Mouse (Mus musculus) neural tube, embryonic 14.5 days (tissue): ENCODE data around the gene Wdr25. TPM values are rescaled to one million over a fixed set of nuclear protein-coding genes. Genes with fewer than 3 reads are reported as not detected.

ENCODE experiments used
- ATAC-seq: fragments of 200-750 bp; cut with Nextera tagmentation; 2 replicates; pipeline ENCODE4 v1.8.0; 2017; ENCODE audit warnings: low read depth, mild to moderate bottlenecking, moderate TSS enrichment, moderate library complexity
- H3K27ac ChIP-seq: fragments of 300-500 bp; sonication (generic); 2 replicates; pipeline ENCODE4 v1.5.1; 2014; ENCODE audit warnings: low read depth, mild to moderate bottlenecking, control low read depth, low read length, moderate library complexity, mixed read lengths
- H3K27me3 ChIP-seq: fragments of 300-500 bp; sonication (generic); 2 replicates; pipeline ENCODE4 v1.6.1; 2014; ENCODE audit warnings: low read length; ENCODE audit not compliant: control insufficient read depth, insufficient read depth
- H3K36me3 ChIP-seq: fragments of 300-500 bp; sonication (generic); 2 replicates; pipeline ENCODE4 v1.6.1; 2014; ENCODE audit warnings: low read length, mixed read lengths; ENCODE audit not compliant: control insufficient read depth, insufficient read depth
- H3K4me1 ChIP-seq: fragments of 300-500 bp; sonication (generic); 2 replicates; pipeline ENCODE4 v1.6.1; 2014; ENCODE audit warnings: low read length; ENCODE audit not compliant: control insufficient read depth, insufficient read depth
- H3K4me2 ChIP-seq: fragments of 300-500 bp; sonication (generic); 2 replicates; pipeline ENCODE4 v1.6.1; 2014; ENCODE audit warnings: mild to moderate bottlenecking, low read depth, low read length, control low read depth
- H3K4me3 ChIP-seq: fragments of 300-500 bp; sonication (generic); 2 replicates; pipeline ENCODE4 v1.5.1; 2014; ENCODE audit warnings: low read depth, low read length, control low read depth, mixed read lengths
- H3K9ac ChIP-seq: fragments of 300-500 bp; sonication (generic); replicated peaks from 2 replicates; pipeline ENCODE4 v1.6.1; 2014; ENCODE audit warnings: low read depth, mild to moderate bottlenecking, control low read depth, low read length, mixed read lengths
- H3K9me3 ChIP-seq: fragments of 300-500 bp; sonication (generic); 2 replicates; pipeline ENCODE4 v1.6.1; 2016; ENCODE audit warnings: low read length; ENCODE audit not compliant: control insufficient read depth
- WGBS: fragments of 180-500 bp; shearing (Covaris S2); extraction: QIAGEN DNeasy Blood & Tissue Kit; methylation state at CpG from one replicate; pipeline ENCODE4 v1.1.7; 2014; 5-methylcytosine and 5-hydroxymethylcytosine counted together
- polyA plus RNA-seq: library from polyadenylated mRNA; unstranded; fragments of >200 nt; fragmentation: Nextera tagmentation; extraction: Ambion mirVana; gene quantifications from 2 replicates; pipeline ENCODE4 v1.2.1, GENCODE M21; 2014

Gene Wdr25
- polyA plus RNA-seq, 1 experiment from 2014 or later: 4.5 TPM

DNA sequence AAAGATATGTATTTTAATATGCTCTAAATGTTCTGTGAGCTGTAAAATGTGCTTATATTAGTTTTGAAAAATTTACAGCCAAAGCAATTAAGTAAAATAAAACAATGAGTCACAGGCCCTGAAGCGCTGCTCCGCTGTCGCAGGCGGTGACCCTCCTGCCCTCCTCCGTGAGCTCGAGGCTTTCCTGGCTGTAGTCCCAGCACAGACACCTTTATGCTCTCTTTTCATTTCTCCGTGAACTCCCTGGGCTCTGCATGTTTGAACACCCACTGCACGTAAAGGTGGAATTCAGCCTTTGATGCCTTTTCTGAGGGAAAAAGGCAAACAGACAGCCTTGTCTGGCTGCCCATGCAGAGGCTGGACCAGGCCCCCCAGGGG lies 10.8 kb downstream of the Wdr25 start:
- Histone ChIP-seq H3K9me3 (no peaks in the 10 kb centered on the region), H3K4me1 (peaks cover 42% of the 10 kb centered on the region), H3K27me3 (no peaks in the 10 kb centered on the region), H3K4me3 (no peak overlapping the region), H3K9ac (no peak overlapping the region), H3K27ac (no peak overlapping the region), H3K4me2 (no peak overlapping the region), H3K36me3 (no peaks in the 10 kb centered on the region)
- no peak for ATAC-seq
- WGBS: 18% methylated on average over 8 of the region's 8 CpGs

DNA sequence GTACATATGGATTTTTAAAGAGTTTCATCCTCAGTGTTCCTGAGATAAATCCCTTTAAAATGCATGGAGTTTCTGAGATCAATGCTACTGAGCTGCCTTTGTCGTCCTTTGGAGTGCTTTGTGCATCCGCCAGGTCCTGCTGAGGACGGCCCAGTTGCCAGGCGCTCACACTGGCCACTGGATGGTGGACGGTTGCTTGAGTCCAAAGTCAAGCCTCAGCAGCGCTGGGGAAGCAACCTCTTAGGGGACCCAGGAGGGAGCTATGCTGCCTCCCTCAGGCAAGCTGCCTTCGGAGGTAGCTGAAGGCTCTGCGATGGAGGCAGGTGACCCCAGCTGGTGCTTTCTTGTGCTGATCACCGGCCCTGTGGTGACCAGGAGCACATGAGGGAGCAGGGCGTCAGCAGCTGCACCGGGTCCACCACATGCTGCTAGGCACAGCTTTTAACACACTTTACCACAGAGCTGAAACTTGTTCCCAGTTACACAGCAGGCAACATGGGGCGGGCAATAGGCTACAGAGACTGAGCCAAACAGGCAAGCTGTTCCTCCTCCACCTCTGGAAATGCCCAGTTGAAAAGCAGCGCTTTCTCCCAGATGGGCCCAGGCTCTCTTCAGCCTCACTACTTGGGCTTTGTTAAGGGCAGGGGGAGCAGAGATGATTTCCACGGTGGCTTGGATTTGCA lies 12.3 kb downstream of the Wdr25 start:
- Histone ChIP-seq H3K36me3 (no peaks in the 10 kb centered on the region), H3K27ac (peak overlapping the region; percentile 57; the same call in 1 of the 2 replicates), H3K27me3 (no peaks in the 10 kb centered on the region), H3K4me1 (peaks cover 52% of the 10 kb centered on the region), H3K4me3 (no peak overlapping the region), H3K9ac (no peak overlapping the region), H3K4me2 (no peak overlapping the region), H3K9me3 (no peaks in the 10 kb centered on the region)
- no peak for ATAC-seq
- 19% methylated on average over 14 of the region's 14 CpGs for WGBS

DNA sequence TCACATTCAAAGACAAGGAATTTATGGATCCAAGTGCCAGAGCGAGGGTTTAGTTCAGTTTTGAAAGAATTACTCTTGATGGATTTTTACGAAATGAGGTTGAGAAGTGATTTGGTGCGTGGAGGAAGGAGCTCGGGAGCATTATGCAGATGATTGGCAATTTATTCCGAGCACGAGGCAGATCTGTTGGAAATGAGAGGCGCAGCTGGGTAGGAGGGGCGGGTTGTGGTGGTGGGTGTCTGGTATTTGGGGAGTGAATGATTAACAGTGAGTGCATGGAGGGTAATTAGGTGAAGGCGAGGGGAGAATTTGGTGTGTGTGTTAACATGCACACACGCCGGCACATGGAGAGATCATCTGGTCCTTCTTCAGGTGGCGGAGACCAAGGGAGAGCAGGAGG lies 13.0 kb downstream of the Wdr25 start:
- H3K27ac ChIP-seq: peak overlapping the region; percentile 22; the same call in 1 of the 2 replicates
- no peaks in the 10 kb centered on the region for H3K9me3 ChIP-seq
- H3K4me3 ChIP-seq: no peak overlapping the region
- H3K4me1 ChIP-seq: peaks cover 52% of the 10 kb centered on the region
- WGBS: 23% methylated on average over 12 of the region's 12 CpGs
- H3K9ac ChIP-seq: no peak overlapping the region
- H3K27me3 ChIP-seq: no peaks in the 10 kb centered on the region
- ATAC-seq: no peak
- H3K36me3 ChIP-seq: no peaks in the 10 kb centered on the region
- no peak overlapping the region for H3K4me2 ChIP-seq

DNA sequence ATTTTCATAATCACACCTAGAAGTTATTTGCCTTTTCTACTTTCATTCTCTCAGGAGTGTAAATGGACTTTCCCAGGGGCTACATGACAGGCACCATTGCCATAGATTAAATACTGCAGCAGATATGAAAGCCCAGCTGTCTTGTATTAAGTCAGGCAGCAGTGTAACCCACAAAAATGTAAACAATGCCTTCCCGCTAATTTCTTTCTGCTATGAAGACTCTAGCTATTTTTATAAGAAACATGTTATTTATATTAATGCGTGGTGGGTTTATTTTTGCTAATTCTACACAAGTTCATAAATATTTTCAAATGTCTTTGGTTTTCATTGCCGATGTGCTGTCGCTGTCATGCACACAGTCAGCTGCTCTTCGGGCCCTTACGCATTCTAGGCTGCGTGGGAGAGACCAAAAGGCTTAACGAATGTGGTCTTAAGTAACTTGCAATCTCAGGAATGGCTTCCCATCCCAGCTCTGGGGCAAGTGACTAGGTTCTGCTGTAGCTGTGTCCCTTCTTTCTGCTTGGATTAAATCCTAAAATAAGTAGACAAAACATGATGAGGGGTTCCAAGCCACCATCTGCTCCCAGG lies 16.5 kb downstream of the Wdr25 start:
- ATAC-seq: no peak
- no peak overlapping the region; the same call in 1 of the 2 replicates for H3K9ac ChIP-seq
- no peaks in the 10 kb centered on the region for H3K9me3 ChIP-seq
- WGBS: 81% methylated on average over 8 of the region's 8 CpGs
- no peaks in the 10 kb centered on the region for H3K27me3 ChIP-seq
- no peak overlapping the region for H3K4me3 ChIP-seq
- no peaks in the 10 kb centered on the region for H3K36me3 ChIP-seq
- no peak overlapping the region for H3K4me2 ChIP-seq
- peaks cover 65% of the 10 kb centered on the region for H3K4me1 ChIP-seq
- no peak overlapping the region for H3K27ac ChIP-seq

DNA sequence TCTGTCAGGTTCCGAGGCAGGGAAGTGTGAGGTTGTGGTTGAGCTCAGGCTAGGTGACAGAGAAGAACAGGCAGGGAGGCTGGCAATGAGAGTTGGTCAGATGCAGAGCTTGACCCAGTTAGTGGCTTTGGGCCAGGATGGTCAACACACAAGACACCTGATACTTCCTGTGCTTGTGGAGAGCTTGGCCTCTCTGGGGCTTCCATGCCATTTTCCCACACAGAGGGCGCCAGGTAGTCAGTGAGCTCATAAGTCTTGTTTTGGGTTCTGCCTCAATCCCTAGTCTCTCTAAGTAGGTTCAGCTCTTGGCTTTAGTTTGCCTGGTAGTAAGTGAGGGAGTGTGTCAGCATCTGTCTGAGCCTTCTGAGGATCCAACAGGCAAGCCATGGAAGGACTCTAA lies 19.0 kb downstream of the Wdr25 start:
- 97% methylated on average over 2 of the region's 2 CpGs for WGBS

DNA sequence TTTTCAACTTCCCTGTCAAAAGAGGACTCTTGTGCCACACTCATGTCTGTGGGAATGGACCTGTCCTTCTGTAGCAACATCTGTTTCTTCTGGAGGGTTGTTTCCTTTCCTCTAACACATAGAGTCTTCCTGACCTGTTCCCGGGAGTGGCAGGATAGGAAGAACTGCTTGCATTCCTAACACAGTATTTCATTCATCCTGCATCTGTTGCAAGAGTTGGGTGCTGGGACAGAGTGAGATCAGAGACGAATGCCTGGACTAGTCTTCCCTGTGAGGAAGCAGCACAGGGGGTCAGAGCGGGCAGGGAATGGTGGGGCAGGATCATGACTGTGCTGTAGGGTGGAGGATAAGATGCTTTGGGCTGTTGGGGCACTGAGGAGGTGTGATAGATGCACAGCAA lies 20.8 kb downstream of the Wdr25 start:
- Histone ChIP-seq H3K36me3 (no peaks in the 10 kb centered on the region), H3K27ac (no peak overlapping the region), H3K4me2 (no peak overlapping the region), H3K9ac (no peak overlapping the region), H3K4me1 (peaks cover 70% of the 10 kb centered on the region), H3K4me3 (no peak overlapping the region), H3K27me3 (no peaks in the 10 kb centered on the region), H3K9me3 (no peaks in the 10 kb centered on the region)
- no peak for ATAC-seq
- 46% methylated on average over 3 of the region's 3 CpGs for WGBS

More for the DNA sequence above, 19.0 kb downstream of the Wdr25 start:
- no peak overlapping the region for H3K27ac ChIP-seq
- no peaks in the 10 kb centered on the region for H3K36me3 ChIP-seq
- no peak for ATAC-seq
- H3K4me1 ChIP-seq: peaks cover 66% of the 10 kb centered on the region
- no peaks in the 10 kb centered on the region for H3K27me3 ChIP-seq
- H3K4me2 ChIP-seq: no peak overlapping the region
- no peak overlapping the region for H3K9ac ChIP-seq
- H3K4me3 ChIP-seq: no peak overlapping the region
- no peaks in the 10 kb centered on the region for H3K9me3 ChIP-seq

DNA sequence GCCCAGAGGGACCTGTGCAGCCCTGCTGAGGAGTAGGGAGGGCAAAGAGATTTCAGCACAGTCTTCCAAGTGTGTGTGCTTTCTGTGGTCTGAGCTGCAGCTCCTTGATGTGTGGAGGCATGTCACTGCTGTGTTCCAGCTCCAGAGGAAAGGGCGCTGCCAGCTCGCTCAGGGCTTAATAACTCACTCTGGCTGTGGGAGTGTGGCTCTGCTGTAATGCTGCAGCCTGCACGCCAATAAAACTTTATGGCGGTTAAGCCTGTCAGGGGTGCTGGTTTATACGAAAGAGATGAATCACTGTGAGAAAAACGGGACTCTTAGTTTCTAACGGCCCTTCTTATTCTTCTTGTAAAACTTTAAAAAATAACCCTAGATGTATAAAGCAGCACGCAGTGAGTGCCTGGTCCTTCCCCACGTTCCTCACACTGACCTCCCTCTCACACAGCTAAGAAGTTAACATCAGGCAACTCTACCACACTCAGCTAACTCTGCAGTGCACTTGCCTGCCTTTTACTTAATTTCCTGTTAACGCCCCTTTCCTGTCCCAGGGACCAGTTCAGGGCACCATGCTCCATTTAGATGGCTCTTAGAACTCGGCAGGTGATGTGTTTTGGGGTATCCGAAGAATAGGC lies 21.4 kb downstream of the Wdr25 start:
- Histone ChIP-seq H3K4me3 (no peak overlapping the region), H3K4me2 (no peak overlapping the region), H3K9ac (no peak overlapping the region), H3K9me3 (no peaks in the 10 kb centered on the region), H3K27ac (0 out of 2 replicates have a peak overlapping the region, but pooled peaks have one; percentile 4), H3K36me3 (no peaks in the 10 kb centered on the region), H3K4me1 (peaks cover 66% of the 10 kb centered on the region), H3K27me3 (no peaks in the 10 kb centered on the region)
- 10% methylated on average over 12 of the region's 12 CpGs for WGBS
- peak; percentile 53; the same call in 1 of the 2 replicates for ATAC-seq

DNA sequence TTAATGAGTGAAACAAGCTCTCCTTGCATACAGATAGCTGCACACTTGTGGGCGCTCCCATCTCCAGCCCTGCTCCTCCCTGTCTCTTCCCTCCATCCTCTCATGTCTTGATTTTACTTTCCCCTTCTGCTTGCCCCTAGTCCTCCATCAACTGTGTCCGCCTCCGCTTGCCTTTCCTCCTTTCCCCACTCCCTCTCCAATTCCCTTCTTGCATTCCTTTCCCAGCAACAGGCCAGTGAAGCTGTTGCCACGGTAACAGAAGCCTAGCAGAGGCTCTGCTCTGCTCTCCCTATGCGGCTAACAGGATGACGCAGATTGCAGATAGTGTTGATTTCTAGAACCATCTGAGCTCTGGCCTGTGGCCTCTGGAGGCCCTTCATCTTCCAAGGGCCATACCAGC lies 22.5 kb downstream of the Wdr25 start:
- Histone ChIP-seq H3K4me2 (no peak overlapping the region), H3K4me3 (no peak overlapping the region), H3K9me3 (no peaks in the 10 kb centered on the region), H3K27ac (peak overlapping the region; percentile 5; the same call in 1 of the 2 replicates), H3K27me3 (no peaks in the 10 kb centered on the region), H3K4me1 (peaks cover 60% of the 10 kb centered on the region), H3K9ac (no peak overlapping the region), H3K36me3 (no peaks in the 10 kb centered on the region)
- ATAC-seq: peak; percentile 77; the same call in 1 of the 2 replicates
- WGBS: 11% methylated on average over 6 of the region's 6 CpGs

DNA sequence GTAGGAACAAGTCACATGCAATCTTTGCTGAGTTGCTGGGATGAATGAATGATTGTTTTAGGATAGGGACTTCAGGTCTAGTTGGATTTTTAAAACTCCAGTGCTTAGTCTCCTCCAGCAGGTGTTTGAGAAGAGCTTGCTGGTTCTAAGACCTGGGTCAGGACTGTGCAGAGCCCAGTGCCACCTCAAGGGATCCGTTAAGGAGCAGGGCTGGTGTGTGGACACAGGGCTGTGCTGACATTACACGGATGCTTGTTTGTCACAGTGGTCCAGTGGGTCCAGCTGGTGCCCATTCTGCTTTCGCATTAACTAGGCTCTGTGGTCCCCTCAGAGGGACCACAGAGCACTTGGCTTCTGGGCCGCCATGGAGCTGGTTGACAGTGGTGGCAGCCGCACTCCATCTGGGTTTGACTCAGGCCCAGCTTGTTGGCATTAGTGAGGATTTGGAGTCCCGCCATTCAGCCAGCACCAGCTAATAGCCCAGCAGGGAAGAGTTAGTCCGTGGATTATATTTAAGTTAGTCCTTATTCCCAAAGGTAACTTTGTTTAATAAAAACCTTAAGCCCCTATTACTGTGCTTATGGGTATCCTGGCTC lies 23.1 kb downstream of the Wdr25 start:
- Histone ChIP-seq H3K9ac (no peak overlapping the region), H3K9me3 (no peaks in the 10 kb centered on the region), H3K27me3 (no peaks in the 10 kb centered on the region), H3K36me3 (no peaks in the 10 kb centered on the region), H3K4me1 (peaks cover 60% of the 10 kb centered on the region), H3K27ac (peak overlapping the region; percentile 5; the same call in 1 of the 2 replicates), H3K4me2 (no peak overlapping the region), H3K4me3 (no peak overlapping the region)
- WGBS: 38% methylated on average over 7 of the region's 7 CpGs
- peak; percentile 52 for ATAC-seq
